Mouse (Mus musculus) thymus, adult 2 months (tissue): Measurements from ENCODE around the gene Rnf220. TPM values are rescaled to one million over a fixed set of nuclear protein-coding genes. Genes with fewer than 3 reads are reported as not detected.
A peak's percentile ranks its signal among the peaks of the same experiment; 100 is the strongest.

Experiments
- DNase-seq: peaks from one replicate; pipeline ENCODE4 v3.0.0; 2021
- H3K27ac ChIP-seq: fragments of 200-500 bp; 2 replicates; pipeline ENCODE4 v1.5.1; 2012; ENCODE audit warnings: low read length, control low read depth; ENCODE audit not compliant: control insufficient read depth, insufficient read depth
- H3K27me3 ChIP-seq: fragments of 200-500 bp; 2 replicates; pipeline ENCODE4 v1.6.1; 2012; ENCODE audit warnings: mild to moderate bottlenecking, low read length, moderate library complexity, mixed read lengths; ENCODE audit not compliant: control insufficient read depth, insufficient read depth
- H3K36me3 ChIP-seq: fragments of 200-500 bp; 2 replicates; pipeline ENCODE4 v1.6.1; 2012; ENCODE audit warnings: mild to moderate bottlenecking, low read length, moderate library complexity; ENCODE audit not compliant: control insufficient read depth, insufficient read depth
- H3K4me1 ChIP-seq: fragments of 200-500 bp; replicated peaks from 2 replicates; pipeline ENCODE4 v1.6.1; 2012; ENCODE audit warnings: low read length; ENCODE audit not compliant: control insufficient read depth, insufficient read depth
- H3K4me3 ChIP-seq: fragments of 200-500 bp; 2 replicates; pipeline ENCODE4 v1.5.1; 2012; ENCODE audit warnings: mild to moderate bottlenecking, low read length, control low read depth, moderate library complexity; ENCODE audit not compliant: control insufficient read depth, insufficient read depth
- CTCF ChIP-seq: fragments of 200-500 bp; IDR thresholded peaks from 2 replicates; pipeline ENCODE4 v1.5.1; 2012; ENCODE audit warnings: mild to moderate bottlenecking, control low read depth, low read length, moderate library complexity, borderline replicate concordance; ENCODE audit not compliant: control insufficient read depth, poor library complexity, insufficient read depth; ENCODE audit errors: extremely low read depth
- POLR2A ChIP-seq: fragments of 200-500 bp; IDR thresholded peaks from 2 replicates; pipeline ENCODE4 v1.6.1; 2012; ENCODE audit warnings: mild to moderate bottlenecking, low read length, control low read depth, moderate library complexity; ENCODE audit not compliant: control insufficient read depth, poor library complexity, insufficient read depth; ENCODE audit errors: extremely low read depth
- WGBS: fragments of 180-500 bp; shearing (Covaris S2); methylation state at CpG from one replicate; pipeline ENCODE4 v1.1.7; 2018; 5-methylcytosine and 5-hydroxymethylcytosine counted together
- polyA plus RNA-seq: library from polyadenylated mRNA; depleted of rRNA; stranded (reverse); fragments of >200 nt; gene quantifications from 2 replicates; pipeline ENCODE4 v1.2.3, GENCODE M21; 2012

Gene Rnf220
- polyA plus RNA-seq, 1 experiment, result 178 TPM

GRCm38 (mm10) chr4:117499043-117499442, 2.2 kb upstream of the Rnf220 start:
- H3K36me3 ChIP-seq, result no peaks in the 10 kb centered on the region
- H3K27me3 ChIP-seq, result peaks cover 8% of the 10 kb centered on the region; the same call in 1 of the 2 replicates
- 96% methylated on average over 8 of the region's 8 CpGs for WGBS
- no peak overlapping the region for H3K27ac ChIP-seq
- no peak overlapping the region for H3K4me3 ChIP-seq
- no peak for TF ChIP-seq POLR2A
- TF ChIP-seq CTCF, result no peak
- DNase-seq, result no peak
- H3K4me1 ChIP-seq, result peaks cover 22% of the 10 kb centered on the region

GRCm38 (mm10) chr4:117495869-117496401, 917 bp downstream of the Rnf220 start:
- 1% methylated on average over 33 of the region's 33 CpGs for WGBS
- Histone ChIP-seq H3K4me1 (peaks cover 30% of the 10 kb centered on the region), H3K27me3 (peaks cover 8% of the 10 kb centered on the region; the same call in 1 of the 2 replicates), H3K27ac (no peak overlapping the region), H3K4me3 (peak overlapping the region; percentile 35), H3K36me3 (no peaks in the 10 kb centered on the region)
- no peak for TF ChIP-seq POLR2A
- TF ChIP-seq CTCF, result no peak
- DNase-seq, result no peak

GRCm38 (mm10) chr4:117494911-117495501, 1.8 kb downstream of the Rnf220 start:
- Histone ChIP-seq H3K4me3 (peak overlapping the region; percentile 42), H3K36me3 (no peaks in the 10 kb centered on the region), H3K27me3 (peaks cover 8% of the 10 kb centered on the region; the same call in 1 of the 2 replicates), H3K27ac (no peak overlapping the region), H3K4me1 (peaks cover 30% of the 10 kb centered on the region)
- TF ChIP-seq POLR2A, result no peak
- TF ChIP-seq CTCF, result no peak
- no peak for DNase-seq
- WGBS, result under 1% methylated on average over 47 of the region's 47 CpGs

- H3K36me3 ChIP-seq, result no peaks in the 10 kb centered on the region
- H3K27ac ChIP-seq, result no peak overlapping the region
- TF ChIP-seq CTCF (no peak), POLR2A (no peak)
- under 1% methylated on average over 71 of the region's 71 CpGs for WGBS
- peak overlapping the region; percentile 42 for H3K4me3 ChIP-seq
- H3K4me1 ChIP-seq, result peaks cover 30% of the 10 kb centered on the region
- H3K27me3 ChIP-seq, result peaks cover 8% of the 10 kb centered on the region; the same call in 1 of the 2 replicates
- DNase-seq, result peak; percentile 52
These were observed 2.7 kb downstream of the Rnf220 start for GRCm38 (mm10) chr4:117493905-117494851.

- no peaks in the 10 kb centered on the region for H3K36me3 ChIP-seq
- peak overlapping the region; percentile 36 for H3K4me3 ChIP-seq
- peaks cover 8% of the 10 kb centered on the region; the same call in 1 of the 2 replicates for H3K27me3 ChIP-seq
- TF ChIP-seq POLR2A (no peak), CTCF (no peak)
- H3K27ac ChIP-seq, result no peak overlapping the region
- H3K4me1 ChIP-seq, result peaks cover 30% of the 10 kb centered on the region
- peak; percentile 33 for DNase-seq
- WGBS, result under 1% methylated on average over 17 of the region's 17 CpGs
These were observed 3.7 kb downstream of the Rnf220 start for GRCm38 (mm10) chr4:117493161-117493568.

- Histone ChIP-seq H3K27me3 (peaks cover 8% of the 10 kb centered on the region; the same call in 1 of the 2 replicates), H3K4me1 (peaks cover 36% of the 10 kb centered on the region), H3K36me3 (no peaks in the 10 kb centered on the region), H3K4me3 (no peak overlapping the region), H3K27ac (no peak overlapping the region)
- no peak for DNase-seq
- 20% methylated on average over 6 of the region's 6 CpGs for WGBS
- TF ChIP-seq CTCF (no peak), POLR2A (no peak)
These were observed 5.0 kb downstream of the Rnf220 start for GRCm38 (mm10) chr4:117491840-117492239.

GRCm38 (mm10) chr4:117489975-117490374, 6.9 kb downstream of the Rnf220 start:
- WGBS, result 90% methylated on average over 14 of the region's 14 CpGs
- no peak overlapping the region for H3K27ac ChIP-seq
- peaks cover 4% of the 10 kb centered on the region; the same call in 1 of the 2 replicates for H3K27me3 ChIP-seq
- no peak for DNase-seq
- no peaks in the 10 kb centered on the region for H3K36me3 ChIP-seq
- TF ChIP-seq CTCF (no peak), POLR2A (no peak)
- no peak overlapping the region for H3K4me3 ChIP-seq
- peaks cover 31% of the 10 kb centered on the region for H3K4me1 ChIP-seq
